Mouse (Mus musculus): ENCODE measurements at regions not wholly inside any gene's neighbourhood (a gene's known extent, or its start where the extent isn't known, plus 50 kb on each side); places are given as distances from the start of the nearest gene placed in this dataset.

DNA sequence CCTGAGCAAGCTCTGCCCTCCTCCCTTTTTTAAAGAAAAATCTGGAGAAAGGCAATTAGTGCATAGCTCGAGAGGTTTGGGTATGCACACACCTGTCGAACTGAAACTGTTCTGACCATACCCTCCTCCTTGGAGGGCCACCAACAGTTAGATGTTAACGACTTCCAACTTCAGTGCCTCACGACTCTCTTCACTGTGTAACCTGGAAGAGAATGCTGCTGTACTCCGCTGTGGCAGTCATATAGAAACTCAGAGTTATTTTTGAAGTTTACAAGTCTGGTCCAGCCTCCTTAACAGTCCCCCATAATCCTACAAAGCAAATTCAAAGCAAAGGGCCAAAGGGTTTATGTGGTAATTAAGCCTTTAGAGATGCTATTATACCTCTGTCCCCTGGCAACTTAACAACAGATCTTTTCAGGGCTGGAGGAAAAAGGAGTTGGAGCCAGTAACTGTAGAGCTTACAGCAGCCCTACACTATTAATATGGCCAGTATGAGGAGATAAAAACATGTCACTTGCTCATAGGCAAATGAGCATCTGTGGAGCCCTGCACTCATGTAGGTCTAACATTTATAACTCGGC is 51.7 kb upstream of the 1700066M21Rik start:
- TF ChIP-seq CTCF (IDR thresholded peaks at IDR 0.05; ENCODE audit: control insufficient read depth, insufficient read depth, insufficient read length) (no peak), CEBPB (IDR thresholded peaks at IDR 0.05; ENCODE audit: low read depth) (no peak), MYOG (IDR thresholded peaks at IDR 0.05; ENCODE audit: control insufficient read depth, extremely low read depth, insufficient read length) (no peak)
